Mouse (Mus musculus): ENCODE measurements around the gene Nox1. TPM values are rescaled to one million over a fixed set of nuclear protein-coding genes. Genes with fewer than 3 reads are reported as not detected.

Nox1 gene
- 0.10 and 0.13 TPM in 2 replicates for polyA plus RNA-seq (2015; fragmentation: Nextera tagmentation; extraction: Ambion mirVana)

DNA sequence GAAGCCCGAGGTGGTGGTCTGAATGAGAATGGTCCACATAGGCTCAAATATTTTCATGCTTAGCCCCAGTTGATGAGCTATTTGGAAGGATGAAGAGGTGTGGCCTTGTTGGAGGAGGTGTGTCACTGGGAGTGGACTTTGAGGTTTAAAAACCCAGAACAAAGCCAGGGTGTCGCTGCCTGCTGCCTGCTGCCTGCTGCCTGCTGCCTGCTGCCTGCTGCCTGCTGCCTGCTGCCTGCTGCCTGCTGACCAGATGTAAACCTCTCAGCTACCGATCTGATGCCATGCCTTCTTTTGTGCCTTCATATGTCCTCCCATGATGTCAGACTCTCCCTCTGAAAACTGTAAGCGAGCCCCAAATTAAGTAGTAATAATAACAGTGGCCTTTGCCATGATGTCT is at the start of gene Nox1:
Nox1 (minus strand) TSS at position 101 of the 400 bp plus-strand sequence.

DNA sequence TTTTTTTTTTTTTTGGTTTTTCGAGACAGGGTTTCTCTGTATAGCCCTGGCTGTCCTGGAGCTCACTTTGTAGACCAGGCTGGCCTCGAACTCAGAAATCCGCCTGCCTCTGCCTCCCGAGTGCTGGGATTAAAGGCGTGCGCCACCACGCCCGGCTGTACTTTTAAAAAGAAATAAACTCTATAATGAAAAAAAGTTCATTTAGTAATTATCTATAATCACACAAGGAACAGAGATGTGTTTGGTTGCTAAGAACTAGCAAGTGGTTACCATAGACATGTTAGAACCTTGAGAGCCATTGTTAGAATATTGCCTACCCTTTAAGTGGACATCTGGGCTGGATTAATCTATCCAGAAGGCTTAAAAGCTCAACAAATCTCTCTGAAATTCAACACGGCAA is 34.6 kb downstream of the Nox1 start, which contains the start of gene Arl13a:
Arl13a (plus strand) TSS at position 301 of the 400 bp plus-strand sequence.

DNA sequence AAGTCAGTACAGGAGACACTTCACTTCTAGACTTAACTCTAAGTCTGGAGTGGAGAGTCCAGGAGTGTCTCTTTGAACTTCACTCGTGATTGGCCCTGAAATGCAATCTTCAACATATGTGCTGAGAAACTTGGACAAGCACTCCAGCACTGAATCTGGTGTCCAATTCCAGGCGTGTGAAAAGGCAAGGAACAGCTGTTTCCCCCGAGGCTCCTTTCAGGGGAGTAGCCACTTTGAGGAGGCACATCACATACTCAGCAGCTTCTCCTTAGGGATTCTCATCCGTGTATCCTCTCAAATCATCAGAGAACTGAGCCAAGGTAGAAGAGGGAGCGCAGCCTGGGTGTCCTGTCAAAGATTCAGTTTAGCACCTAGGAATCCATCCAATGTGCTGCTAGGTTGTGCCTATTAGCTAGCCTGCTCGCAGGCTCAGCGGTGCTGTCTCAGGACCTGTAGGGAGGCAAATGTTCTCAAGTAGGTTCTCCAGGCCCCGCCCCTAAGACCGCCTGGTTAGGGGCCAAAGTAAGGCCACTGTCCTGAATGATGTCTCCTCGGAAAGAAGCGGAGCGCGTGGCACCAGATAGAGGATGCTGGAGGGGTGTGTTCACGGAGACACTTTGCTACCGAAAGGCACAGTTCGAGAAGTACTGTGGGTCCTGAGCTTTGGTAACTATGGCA is 59.6 kb downstream of the Nox1 start, which contains the start of gene Xkrx:
Xkrx (minus strand) TSS at position 34 of the 678 bp plus-strand sequence.

DNA sequence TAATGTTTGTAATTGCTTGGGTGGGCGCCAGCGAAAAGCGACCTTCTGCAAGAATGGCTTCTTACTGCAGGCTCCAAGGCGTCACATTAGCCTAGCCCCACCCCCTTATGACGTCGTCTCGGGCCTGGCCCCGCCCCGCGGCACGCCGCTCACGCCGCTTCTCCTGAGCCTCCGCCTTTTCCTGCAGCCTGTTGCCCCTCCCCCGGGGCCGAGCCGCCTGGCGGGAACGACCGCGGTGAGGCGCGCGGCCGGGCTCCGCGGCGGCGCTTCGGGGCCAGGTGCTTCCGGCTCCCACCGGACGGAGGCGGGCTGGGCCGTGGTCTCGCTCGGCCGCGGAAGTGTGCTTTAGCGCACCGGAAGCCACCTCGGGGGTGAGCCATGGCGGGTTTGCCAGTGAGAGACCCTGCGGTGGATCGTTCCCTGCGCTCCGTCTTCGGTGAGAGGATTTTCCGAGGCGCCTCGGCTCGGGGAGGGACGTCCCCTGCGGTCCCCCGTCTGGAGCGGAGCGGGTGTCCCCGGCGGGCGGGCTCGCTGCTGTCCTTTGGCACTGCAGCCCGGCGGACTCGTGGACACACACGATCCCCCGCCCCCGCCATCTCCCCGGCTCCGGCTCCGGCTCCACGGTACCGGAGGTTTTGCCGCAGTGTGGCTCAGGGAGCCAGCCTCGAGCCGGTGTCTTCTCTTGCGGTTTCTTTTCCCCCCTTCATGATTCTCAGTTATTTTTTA is 162.6 kb downstream of the Nox1 start, which contains the start of gene Cstf2:
Cstf2 (plus strand) TSS at position 201 of the 726 bp plus-strand sequence.

Other genes starting within 250 kb of the Nox1 start
- 1.00 and 1.1 TPM in 2 replicates for gene Sytl4, start 240.1 kb downstream of the Nox1 start, polyA plus RNA-seq (2015; fragmentation: Nextera tagmentation; extraction: Ambion mirVana)
- gene Cstf2, start 162.8 kb downstream of the Nox1 start, polyA plus RNA-seq (2015; fragmentation: Nextera tagmentation; extraction: Ambion mirVana): 20.9 and 22.1 TPM in 2 replicates
- 0.12 and 0.18 TPM in 2 replicates for gene Xkrx, start 59.9 kb downstream of the Nox1 start, polyA plus RNA-seq (2015; fragmentation: Nextera tagmentation; extraction: Ambion mirVana)
- not detected in 2 replicates for gene Arl13a, start 34.5 kb downstream of the Nox1 start, polyA plus RNA-seq (2015; fragmentation: Nextera tagmentation; extraction: Ambion mirVana)
- 8.8 and 9.9 TPM in 2 replicates for gene Trmt2b, start 55.0 kb upstream of the Nox1 start, polyA plus RNA-seq (2015; fragmentation: Nextera tagmentation; extraction: Ambion mirVana)
- 14.7 and 20.7 TPM in 2 replicates for gene Tmem35a, start 73.3 kb upstream of the Nox1 start, polyA plus RNA-seq (2015; fragmentation: Nextera tagmentation; extraction: Ambion mirVana)
- gene Cenpi, start 86.1 kb upstream of the Nox1 start, polyA plus RNA-seq (2015; fragmentation: Nextera tagmentation; extraction: Ambion mirVana): 24.5 and 27.3 TPM in 2 replicates
- gene Drp2, start 182.6 kb upstream of the Nox1 start, polyA plus RNA-seq (2015; fragmentation: Nextera tagmentation; extraction: Ambion mirVana): 0.17 and 0.23 TPM in 2 replicates